In the genomic region with DNA sequence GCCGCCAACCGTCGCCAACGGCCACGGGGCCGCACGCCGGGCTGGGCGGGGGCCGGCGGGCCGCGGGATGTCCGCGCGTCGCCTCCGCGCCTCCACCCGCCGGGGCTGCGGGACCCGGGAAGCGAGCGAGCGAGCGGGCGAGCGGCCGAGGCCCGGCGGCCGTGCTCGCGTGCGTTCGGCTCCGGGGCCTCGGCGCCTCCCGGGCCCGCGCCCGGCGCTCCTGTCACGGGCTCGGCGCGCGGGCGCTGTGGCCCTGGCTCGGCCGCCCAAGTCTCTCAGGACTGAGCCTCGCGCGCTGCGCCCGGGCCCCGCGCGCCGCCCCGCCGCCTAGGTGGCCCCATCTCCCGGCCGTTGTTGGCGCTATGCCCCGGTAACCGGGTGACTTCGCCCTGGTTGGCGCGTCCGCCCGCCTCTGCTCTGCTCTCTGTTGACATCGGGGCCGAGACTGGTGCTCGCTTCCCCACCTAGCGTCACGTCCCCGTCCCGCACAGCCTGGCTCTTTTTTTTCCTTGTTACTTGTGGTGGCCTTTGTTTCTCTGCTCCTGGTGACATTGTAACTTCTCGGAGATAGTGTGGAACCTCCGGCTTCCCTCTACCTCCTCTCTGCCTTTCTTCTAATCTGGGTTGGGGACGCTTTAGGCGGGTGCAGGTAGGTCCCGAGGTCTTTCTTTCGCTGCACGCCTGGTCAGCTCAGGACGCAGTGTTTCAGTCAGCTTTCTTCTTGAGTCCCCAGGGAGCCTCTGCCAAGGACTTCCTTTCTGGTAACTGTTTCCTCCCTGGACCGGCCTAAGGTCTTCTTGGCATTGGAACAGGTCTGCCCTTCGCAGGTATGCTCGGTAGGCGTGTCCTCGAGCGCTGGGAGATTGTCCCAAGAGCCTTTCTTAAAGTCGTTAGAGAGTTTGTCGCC, we compare ENCODE assay signal across 8 mouse cellular contexts. TPM values are rescaled to one million over a fixed set of nuclear protein-coding genes. Genes with fewer than 3 reads are reported as not detected.
DNase-seq lines count a peak whose midpoint lies in the region; ATAC-seq and TF ChIP-seq lines count a peak whose summit lies in the region.

No protein-coding gene starts in this region.

- peak; percentile 23; the same call in 1 of the 2 replicates for TF ChIP-seq POLR2A in liver, adult 2 months (IDR thresholded peaks at IDR 0.05; ENCODE audit: extremely low read depth, insufficient read depth, low read length)

- H3K9ac ChIP-seq in embryonic facial prominence, embryonic 11.5 days (replicated peaks; ENCODE audit: low read length), result peak overlapping the region; percentile 98
- peak overlapping the region; percentile 93 for H3K9ac ChIP-seq in liver, adult 2 months (ENCODE audit: low read depth, low read length)

- TF ChIP-seq CTCF in liver, adult 2 months (IDR thresholded peaks at IDR 0.05; ENCODE audit: low read depth, low read length), result peak; percentile 34

- 2% methylated on average over 66 of the region's 97 CpGs for WGBS in embryonic facial prominence, embryonic 11.5 days
- 5% methylated on average over 97 of the region's 97 CpGs for WGBS in liver, adult 2 months

- H3K4me2 ChIP-seq in embryonic facial prominence, embryonic 11.5 days (ENCODE audit: low read depth, low read length), result peak overlapping the region; percentile 79

- H3K4me1 ChIP-seq in embryonic facial prominence, embryonic 11.5 days (ENCODE audit: control insufficient read depth, insufficient read depth, low read length), result peaks cover 4% of the 10 kb centered on the region; the same call in 1 of the 2 replicates
- H3K4me1 ChIP-seq in liver, adult 2 months (ENCODE audit: control insufficient read depth, insufficient read depth, low read length), result peaks cover 17% of the 10 kb centered on the region

- DNase-seq in 3134 (ENCODE audit: extremely low read depth, insufficient read length, low spot score), result peak; percentile 45
- DNase-seq in adrenal gland, adult 18-20 months (ENCODE audit: low spot score in 2 of 2), result peak; percentile 46 to 64
- peak; percentile 54 for DNase-seq in embryonic facial prominence, embryonic 11.5 days (ENCODE audit: low spot score)
- peak; percentile 33 for DNase-seq in heart, adult 8-10 months (ENCODE audit: low spot score)
- peak; percentile 77 to 78 for DNase-seq in kidney, adult 8-10 months
- DNase-seq in liver, adult 2 months (ENCODE audit: extremely low read depth, low read depth, low spot score), result peak; percentile 54
- DNase-seq in naive thymus-derived CD4-positive, alpha-beta T cell, adult 2 months (ENCODE audit: low read depth), result peak; percentile 70
- peak; percentile 82 for DNase-seq in testis, postnatal 14 days (ENCODE audit: low spot score)

- H3K36me3 ChIP-seq in embryonic facial prominence, embryonic 11.5 days (replicated peaks; ENCODE audit: control insufficient read depth, insufficient read depth, low read depth, low read length), result no peaks in the 10 kb centered on the region
- H3K36me3 ChIP-seq in liver, adult 2 months (ENCODE audit: control insufficient read depth, insufficient read depth, low read length), result no peaks in the 10 kb centered on the region

- no peaks in the 10 kb centered on the region for H3K9me3 ChIP-seq in embryonic facial prominence, embryonic 11.5 days (replicated peaks; ENCODE audit: control insufficient read depth, low read length)

- H3K27me3 ChIP-seq in embryonic facial prominence, embryonic 11.5 days (ENCODE audit: control insufficient read depth, insufficient read depth, low read length), result no peaks in the 10 kb centered on the region
- H3K27me3 ChIP-seq in liver, adult 2 months (ENCODE audit: control insufficient read depth, insufficient read depth, low read length), result no peaks in the 10 kb centered on the region

- peak; percentile 3; the same call in 1 of the 2 replicates for ATAC-seq in embryonic facial prominence, embryonic 11.5 days (replicated peaks; ENCODE audit: insufficient number of reproducible peaks, low FRiP score, low TSS enrichment, low read depth)

- peak overlapping the region; percentile 95 for H3K4me3 ChIP-seq in embryonic facial prominence, embryonic 11.5 days (ENCODE audit: low read depth, low read length)
- peak overlapping the region; percentile 77 for H3K4me3 ChIP-seq in liver, adult 2 months (ENCODE audit: insufficient read depth, low read depth, low read length)

- peak overlapping the region; percentile 84 for H3K27ac ChIP-seq in embryonic facial prominence, embryonic 11.5 days (replicated peaks; ENCODE audit: low read depth, low read length)
- H3K27ac ChIP-seq in liver, adult 2 months (replicated peaks; ENCODE audit: insufficient read depth, low read depth, low read length), result peak overlapping the region; percentile 75

- peaks cover 14% of the 10 kb centered on the region; the same call in 1 of the 2 replicates for H3K79me2 ChIP-seq in liver, adult 2 months (ENCODE audit: control insufficient read depth, insufficient read depth, low read length)

RNA-seq across cellular contexts. Expression of a gene that starts 1.5 kb away (rescaled TPM):
- 10 to 100 TPM; 44.8 to 48.9 TPM for total RNA-seq in adrenal gland, adult 18-20 months (2021)
- 50.5 and 56.2 TPM in 2 replicates for polyA plus RNA-seq in embryonic facial prominence, embryonic 11.5 days (2014; fragmentation: Nextera tagmentation; extraction: Ambion mirVana)
- total RNA-seq in heart, adult 8-10 months (2022), result 10 to 100 TPM in 3 of 4 experiments, 1 to 10 TPM in 1; 7.6 to 24.8 (median 17.2) TPM
- total RNA-seq in liver, adult 2 months (2014; rRNA removed), result 9.8 and 19.7 TPM in 2 replicates
- 24.5 and 38.2 TPM in 2 replicates for polyA plus RNA-seq in liver, adult 2 months (2012; rRNA removed)

RNA-seq across cellular contexts. Expression of a gene that starts 6.3 kb away (rescaled TPM):
- total RNA-seq in adrenal gland, adult 18-20 months (2021), result not detected
- polyA plus RNA-seq in embryonic facial prominence, embryonic 11.5 days (2014; fragmentation: Nextera tagmentation; extraction: Ambion mirVana), result not detected in 2 replicates
- total RNA-seq in heart, adult 8-10 months (2022), result under 1 TPM in 1 of 4 experiments, not detected in 3; 0.23 TPM
- total RNA-seq in liver, adult 2 months (2014; rRNA removed), result 90.5 and 92.0 TPM in 2 replicates
- 203 and 352 TPM in 2 replicates for polyA plus RNA-seq in liver, adult 2 months (2012; rRNA removed)

RNA-seq across cellular contexts. Expression of a gene that starts 43.5 kb away (rescaled TPM):
- total RNA-seq in adrenal gland, adult 18-20 months (2021), result 10 to 100 TPM; 35.3 to 48.3 TPM
- 17.7 and 19.7 TPM in 2 replicates for polyA plus RNA-seq in embryonic facial prominence, embryonic 11.5 days (2014; fragmentation: Nextera tagmentation; extraction: Ambion mirVana)
- 1 to 10 TPM; 3.8 to 4.8 (median 4.2) TPM for total RNA-seq in heart, adult 8-10 months (2022)
- 1.1 and 1.9 TPM in 2 replicates for total RNA-seq in liver, adult 2 months (2014; rRNA removed)
- polyA plus RNA-seq in liver, adult 2 months (2012; rRNA removed), result 2.3 and 4.5 TPM in 2 replicates

Comparison
In these comparisons a context has a peak if more than half of its experiments do, and no peak if none do; other contexts are left out.
1. Peak in every context shown above with its lines: DNase-seq, ATAC-seq, H3K4me3 ChIP-seq and H3K27ac ChIP-seq.
2. RNA of a gene that starts 6.3 kb away (total RNA-seq): 90.5 to 92.0 TPM in liver, adult 2 months; not detected in adrenal gland, adult 18-20 months and 0.23 TPM in heart, adult 8-10 months; every median in the first group is over 10 times any median in the second.
3. RNA of a gene that starts 43.5 kb away (total RNA-seq): 35.3 to 48.3 TPM in adrenal gland, adult 18-20 months; 3.8 to 4.8 TPM in heart, adult 8-10 months and 1.1 to 1.9 TPM in liver, adult 2 months; every median in the first group is over 4 times any median in the second.